Mouse (Mus musculus) brain, embryonic 14.5 days (tissue): ENCODE results near the gene Scrg1.

Source experiments
- CTCF ChIP-seq: fragments of 200-500 bp; IDR thresholded peaks from 2 replicates; pipeline ENCODE4 v1.5.1; 2012; ENCODE audit warnings: inconsistent platforms, mild to moderate bottlenecking, moderate library complexity, borderline replicate concordance; ENCODE audit not compliant: insufficient read depth, insufficient read length; ENCODE audit errors: extremely low read depth
- POLR2A ChIP-seq: fragments of 200-500 bp; IDR thresholded peaks from 2 replicates; pipeline ENCODE4 v1.6.1; 2012; ENCODE audit warnings: mild to moderate bottlenecking, inconsistent platforms, borderline replicate concordance; ENCODE audit not compliant: poor library complexity, insufficient read depth, insufficient read length, severe bottlenecking; ENCODE audit errors: extremely low read depth

GRCm38 (mm10) chr8:57436437-57436796 is 19.3 kb upstream of the Scrg1 start:
- no peak for TF ChIP-seq CTCF
- TF ChIP-seq POLR2A: no peak
